In the genomic region with DNA sequence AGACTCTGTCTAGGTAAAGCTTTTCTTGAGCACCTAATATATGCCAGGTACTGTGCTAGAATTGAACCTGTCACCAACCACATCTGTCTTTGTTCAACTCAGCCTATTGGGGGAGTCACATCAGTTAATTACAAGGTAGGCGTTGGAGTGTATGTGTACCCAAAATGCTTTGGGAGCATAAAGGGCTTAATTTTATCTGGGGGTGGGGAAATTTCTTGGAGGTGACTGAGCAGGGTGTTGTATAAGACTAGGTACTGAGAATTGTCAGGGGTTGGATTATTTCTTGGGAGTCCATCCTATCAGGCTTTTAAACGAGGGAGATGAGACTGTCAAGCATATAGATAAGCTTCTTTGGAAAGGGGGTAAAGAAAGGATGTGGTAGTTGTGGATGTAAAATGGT, we compare ENCODE assay signal across 10 mouse cellular contexts. TPM values are rescaled to one million over a fixed set of nuclear protein-coding genes. Genes with fewer than 3 reads are reported as not detected.
DNase-seq lines count a peak whose midpoint lies in the region; ATAC-seq and TF ChIP-seq lines count a peak whose summit lies in the region.
"Had no signal": no experiment of that assay in that cellular context is flagged by ENCODE, and none has a peak within 500 bp of the region (broad histone marks: within the 10 kb centered on the region; RNA-seq: fewer than 3 reads in every experiment).

No protein-coding gene starts in this region.

- no peaks in the 10 kb centered on the region for H3K9me3 ChIP-seq in heart, embryonic 14.5 days (ENCODE audit: control insufficient read depth, low read length)
- H3K9me3 ChIP-seq in G1E (replicated peaks): no peaks in the 10 kb centered on the region
- no peaks in the 10 kb centered on the region for H3K9me3 ChIP-seq in hindbrain, embryonic 10.5 days
- H3K9me3 ChIP-seq in liver, postnatal 0 days (ENCODE audit: low read length): no peaks in the 10 kb centered on the region

- peaks cover 11% of the 10 kb centered on the region for H3K36me3 ChIP-seq in heart, embryonic 14.5 days (ENCODE audit: control insufficient read depth, insufficient read depth, low read length)
- peaks cover 20% of the 10 kb centered on the region for H3K36me3 ChIP-seq in G1E (replicated peaks)
- peaks cover 33% of the 10 kb centered on the region for H3K36me3 ChIP-seq in hindbrain, embryonic 10.5 days
- peaks cover 6% of the 10 kb centered on the region for H3K36me3 ChIP-seq in liver, postnatal 0 days (replicated peaks; ENCODE audit: insufficient read depth, low read length)

- no peaks in the 10 kb centered on the region for H3K27me3 ChIP-seq in heart, embryonic 14.5 days (ENCODE audit: control insufficient read depth, insufficient read depth, low read length)
- no peaks in the 10 kb centered on the region for H3K27me3 ChIP-seq in G1E (ENCODE audit: insufficient read depth, low read length)
- H3K27me3 ChIP-seq in hindbrain, embryonic 10.5 days (ENCODE audit: insufficient read depth, poor library complexity, severe bottlenecking): no peaks in the 10 kb centered on the region
- no peaks in the 10 kb centered on the region for H3K27me3 ChIP-seq in liver, postnatal 0 days (ENCODE audit: insufficient read depth, low read length)

- peak overlapping the region; percentile 82 for H3K4me2 ChIP-seq in heart, embryonic 14.5 days (ENCODE audit: low read length)
- H3K4me2 ChIP-seq in liver, postnatal 0 days (ENCODE audit: low read depth, low read length): peak overlapping the region; percentile 74

- TF ChIP-seq CTCF in G1E (IDR thresholded peaks at IDR 0.05; ENCODE audit: low read depth, low read length): no peak
- no peak for TF ChIP-seq CTCF in liver, postnatal 0 days (IDR thresholded peaks at IDR 0.05; ENCODE audit: low read depth)

- no peak for DNase-seq in heart, postnatal 25 days (ENCODE audit: low spot score)
- DNase-seq in G1E (ENCODE audit: low spot score): no peak
- DNase-seq in hindbrain, embryonic 10.5 days (ENCODE audit: low spot score): no peak
- DNase-seq in liver, postnatal 0 days: no peak
- no peak for DNase-seq in cerebellum, postnatal 25 days
- no peak for DNase-seq in layer of hippocampus, adult 11-12 months (ENCODE audit: low spot score)
- DNase-seq in spleen, postnatal 10 days (ENCODE audit: low spot score in 2 of 2): no peak
- DNase-seq: embryo, embryonic 11 days; lung, postnatal 36 days had no signal

- no peak for ATAC-seq in heart, embryonic 14.5 days (ENCODE audit: insufficient number of reproducible peaks, insufficient read depth, low FRiP score, low read depth)
- ATAC-seq in G1E (ENCODE audit: extremely low read depth, insufficient number of reproducible peaks, low FRiP score, poor library complexity, severe bottlenecking): no peak
- ATAC-seq in liver, postnatal 0 days: no peak

- intact Hi-C loops in heart, postnatal 25 days (cut with DNase I): loop anchor here (5.0 kb wide), 2 partner anchors 36 to 44 kb away; no protein-coding TSS in a partner anchor

- peak overlapping the region in 1 of 2 experiments; percentile 14; a peak in 1 of 4 replicates for H3K27ac ChIP-seq in heart, embryonic 14.5 days (replicated peaks in 1 of 2; ENCODE audit: control insufficient read depth in 1 of 2, insufficient read depth in 1 of 2, low read depth in 2 of 2, low read length in 2 of 2)
- peak overlapping the region; percentile 100 for H3K27ac ChIP-seq in hindbrain, embryonic 10.5 days
- H3K27ac ChIP-seq in liver, postnatal 0 days (ENCODE audit: low read depth): 0 out of 2 replicates have a peak overlapping the region, but pooled peaks have one; percentile 2

- peaks cover 6 to 32% of the 10 kb centered on the region in 2 experiments; a peak in 3 of 4 replicates for H3K4me1 ChIP-seq in heart, embryonic 14.5 days (ENCODE audit: control insufficient read depth in 2 of 2, insufficient read depth in 2 of 2, low read length in 2 of 2)
- peaks cover 35% of the 10 kb centered on the region for H3K4me1 ChIP-seq in G1E (ENCODE audit: insufficient read depth, low read depth, low read length)
- peaks cover 36% of the 10 kb centered on the region for H3K4me1 ChIP-seq in hindbrain, embryonic 10.5 days (replicated peaks)
- H3K4me1 ChIP-seq in liver, postnatal 0 days (ENCODE audit: insufficient read depth): peaks cover 25% of the 10 kb centered on the region

- peak overlapping the region; percentile 100 for H3K9ac ChIP-seq in heart, embryonic 14.5 days (ENCODE audit: low read length)
- H3K9ac ChIP-seq in liver, postnatal 0 days (replicated peaks): peak overlapping the region; percentile 99

- H3K4me3 ChIP-seq in heart, embryonic 14.5 days (ENCODE audit: control insufficient read depth in 1 of 2, insufficient read depth in 1 of 2, low read depth in 1 of 2, low read length in 2 of 2): peak overlapping the region; percentile 10 to 96; a peak in 3 of 4 replicates
- peak overlapping the region; percentile 95; the same call in 1 of the 2 replicates for H3K4me3 ChIP-seq in G1E (ENCODE audit: low read depth, low read length)
- peak overlapping the region; percentile 99 for H3K4me3 ChIP-seq in hindbrain, embryonic 10.5 days
- H3K4me3 ChIP-seq in liver, postnatal 0 days (ENCODE audit: low read depth, low read length): peak overlapping the region; percentile 100

- WGBS in heart, embryonic 14.5 days: 26% methylated on average over 2 of the region's 2 CpGs
- WGBS in hindbrain, embryonic 10.5 days: 53% methylated on average over 2 of the region's 2 CpGs
- 39% methylated on average over 2 of the region's 2 CpGs for WGBS in liver, postnatal 0 days (ENCODE audit: insufficient replicate concordance)

- no peak for TF ChIP-seq EP300 in liver, postnatal 0 days (IDR thresholded peaks at IDR 0.05; ENCODE audit: low read depth)

RNA-seq across cellular contexts. Expression of gene Top1, which starts 2.4 kb away (rescaled TPM):
- polyA plus RNA-seq in heart, embryonic 14.5 days (2014; fragmentation: Nextera tagmentation; extraction: Ambion mirVana): 48.6 and 49.7 TPM in 2 replicates
- 10 to 100 TPM; 48.8 to 50.8 TPM for total RNA-seq in heart, postnatal 25 days (2021)
- total RNA-seq in G1E (2014; fragmentation: Nextera tagmentation): 184 and 198 TPM in 2 replicates
- 114 and 136 TPM in 2 replicates for total RNA-seq in G1E (2017)
- 95.8 and 113 TPM in 2 replicates for polyA plus RNA-seq in G1E (2012)
- 79.4 and 105 TPM in 2 replicates for polyA plus RNA-seq in hindbrain, embryonic 10.5 days (2016; fragmentation: Nextera tagmentation; extraction: Ambion mirVana)
- polyA plus RNA-seq in liver, postnatal 0 days (2015; fragmentation: Nextera tagmentation; extraction: Ambion mirVana): 30.1 and 30.5 TPM in 2 replicates
